Mouse (Mus musculus) midbrain, embryonic 12.5 days (tissue): Measurements from ENCODE around the gene Zfp185. TPM values are rescaled to one million over a fixed set of nuclear protein-coding genes. Genes with fewer than 3 reads are reported as not detected.

Experiments used
- ATAC-seq: fragments of 200-750 bp; cut with Nextera tagmentation; 2 replicates; pipeline ENCODE4 v1.8.0; 2017; ENCODE audit warnings: low read depth, moderate TSS enrichment, moderate library complexity; ENCODE audit not compliant: low FRiP score
- H3K27ac ChIP-seq: fragments of 300-500 bp; sonication (generic); replicated peaks from 2 replicates; pipeline ENCODE4 v1.5.1; 2016; ENCODE audit warnings: mild to moderate bottlenecking
- H3K27me3 ChIP-seq: fragments of 300-500 bp; sonication (generic); 2 replicates; pipeline ENCODE4 v1.6.1; 2016; ENCODE audit warnings: mild to moderate bottlenecking
- H3K36me3 ChIP-seq: fragments of 300-500 bp; sonication (generic); 2 replicates; pipeline ENCODE4 v1.6.1; 2016
- H3K4me1 ChIP-seq: fragments of 300-500 bp; sonication (generic); 2 replicates; pipeline ENCODE4 v1.6.1; 2016
- H3K4me2 ChIP-seq: fragments of 300-500 bp; sonication (generic); replicated peaks from 2 replicates; pipeline ENCODE4 v1.6.1; 2016; ENCODE audit warnings: mild to moderate bottlenecking, moderate library complexity
- H3K4me3 ChIP-seq: fragments of 300-500 bp; sonication (generic); 2 replicates; pipeline ENCODE4 v1.5.1; 2016; ENCODE audit warnings: mild to moderate bottlenecking
- H3K9ac ChIP-seq: fragments of 300-500 bp; sonication (generic); replicated peaks from 2 replicates; pipeline ENCODE4 v1.6.1; 2016; ENCODE audit warnings: mild to moderate bottlenecking, moderate library complexity
- H3K9me3 ChIP-seq: fragments of 300-500 bp; sonication (generic); 2 replicates; pipeline ENCODE4 v1.6.1; 2016; ENCODE audit warnings: mild to moderate bottlenecking
- WGBS: fragments of 180-500 bp; shearing (Covaris S2); methylation state at CpG from one replicate; pipeline ENCODE4 v1.1.7; 2016; 5-methylcytosine and 5-hydroxymethylcytosine counted together
- polyA plus RNA-seq: library from polyadenylated mRNA; unstranded; fragments of >200 nt; fragmentation: Nextera tagmentation; extraction: Ambion mirVana; gene quantifications from 2 replicates; pipeline ENCODE4 v1.2.1, GENCODE M21; 2016

Gene Zfp185
- 3.1 and 3.3 TPM in 2 replicates for polyA plus RNA-seq

- Histone ChIP-seq H3K4me1 (no peaks in the 10 kb centered on the region), H3K9me3 (no peaks in the 10 kb centered on the region), H3K27me3 (peaks cover 25% of the 10 kb centered on the region), H3K4me2 (peak within 1 kb of the TSS; percentile 56), H3K4me3 (peak within 1 kb of the TSS; percentile 37), H3K27ac (no peak within 1 kb of the TSS), H3K9ac (no peak within 1 kb of the TSS), H3K36me3 (no peaks in the 10 kb centered on the region)
- ATAC-seq, result peak; percentile 79
- WGBS, result 20% methylated on average over 35 of the region's 45 CpGs
Observed at GRCm38 (mm10) chrX:72986841-72987519, at the start of gene Zfp185. Gene Zfp185, plus strand, starts transcription at chrX:72987339.

GRCm38 (mm10) chrX:72953464-72953863 is 33.7 kb upstream of the Zfp185 start:
- Histone ChIP-seq H3K9ac (no peak overlapping the region), H3K9me3 (no peaks in the 10 kb centered on the region), H3K36me3 (peaks cover 42% of the 10 kb centered on the region), H3K27ac (no peak overlapping the region), H3K27me3 (no peaks in the 10 kb centered on the region), H3K4me2 (no peak overlapping the region), H3K4me3 (no peak overlapping the region), H3K4me1 (no peaks in the 10 kb centered on the region)
- WGBS, result 73% methylated on average over 4 of the region's 4 CpGs
- ATAC-seq, result no peak

GRCm38 (mm10) chrX:72956486-72956885 is 30.7 kb upstream of the Zfp185 start:
- no peak for ATAC-seq

GRCm38 (mm10) chrX:72960431-72960830 is 26.7 kb upstream of the Zfp185 start:
- ATAC-seq, result no peak

More at GRCm38 (mm10) chrX:72956486-72956885, 30.7 kb upstream of the Zfp185 start:
- H3K4me3 ChIP-seq, result no peak overlapping the region
- WGBS, result 90% methylated on average over 4 of the region's 4 CpGs
- no peaks in the 10 kb centered on the region for H3K9me3 ChIP-seq
- peaks cover 35% of the 10 kb centered on the region for H3K36me3 ChIP-seq
- H3K27ac ChIP-seq, result no peak overlapping the region
- H3K4me2 ChIP-seq, result no peak overlapping the region
- no peaks in the 10 kb centered on the region for H3K27me3 ChIP-seq
- H3K4me1 ChIP-seq, result no peaks in the 10 kb centered on the region
- no peak overlapping the region for H3K9ac ChIP-seq

GRCm38 (mm10) chrX:72961511-72961910 is 25.6 kb upstream of the Zfp185 start:
- H3K27me3 ChIP-seq, result no peaks in the 10 kb centered on the region
- no peak overlapping the region for H3K27ac ChIP-seq
- no peak overlapping the region for H3K4me2 ChIP-seq
- ATAC-seq, result no peak
- H3K9me3 ChIP-seq, result no peaks in the 10 kb centered on the region
- H3K4me3 ChIP-seq, result no peak overlapping the region
- no peak overlapping the region for H3K9ac ChIP-seq
- peaks cover 18% of the 10 kb centered on the region for H3K36me3 ChIP-seq
- WGBS, result 68% methylated on average over 3 of the region's 3 CpGs
- no peaks in the 10 kb centered on the region for H3K4me1 ChIP-seq

More at GRCm38 (mm10) chrX:72960431-72960830, 26.7 kb upstream of the Zfp185 start:
- no peak overlapping the region for H3K4me3 ChIP-seq
- H3K27me3 ChIP-seq, result no peaks in the 10 kb centered on the region
- H3K4me2 ChIP-seq, result no peak overlapping the region
- H3K9me3 ChIP-seq, result no peaks in the 10 kb centered on the region
- 87% methylated on average over 4 of the region's 4 CpGs for WGBS
- H3K4me1 ChIP-seq, result no peaks in the 10 kb centered on the region
- H3K36me3 ChIP-seq, result peaks cover 27% of the 10 kb centered on the region
- no peak overlapping the region for H3K27ac ChIP-seq
- H3K9ac ChIP-seq, result no peak overlapping the region

GRCm38 (mm10) chrX:72962743-72963142 is 24.4 kb upstream of the Zfp185 start:
- Histone ChIP-seq H3K9me3 (no peaks in the 10 kb centered on the region), H3K4me2 (no peak overlapping the region), H3K27me3 (no peaks in the 10 kb centered on the region), H3K36me3 (peaks cover 11% of the 10 kb centered on the region), H3K4me1 (no peaks in the 10 kb centered on the region), H3K9ac (no peak overlapping the region), H3K4me3 (no peak overlapping the region), H3K27ac (no peak overlapping the region)
- ATAC-seq, result no peak
- WGBS, result 79% methylated on average over 3 of the region's 3 CpGs

- no peak for ATAC-seq
- Histone ChIP-seq H3K4me1 (no peaks in the 10 kb centered on the region), H3K4me3 (no peak overlapping the region), H3K4me2 (no peak overlapping the region), H3K36me3 (no peaks in the 10 kb centered on the region), H3K27ac (no peak overlapping the region), H3K9me3 (no peaks in the 10 kb centered on the region), H3K9ac (no peak overlapping the region), H3K27me3 (peaks cover 21% of the 10 kb centered on the region)
- WGBS, result 48% methylated on average over 6 of the region's 6 CpGs
Observed at GRCm38 (mm10) chrX:72982831-72983230, 4.3 kb upstream of the Zfp185 start.

- 83% methylated on average over 2 of the region's 2 CpGs for WGBS
- Histone ChIP-seq H3K9me3 (no peaks in the 10 kb centered on the region), H3K4me1 (no peaks in the 10 kb centered on the region), H3K4me2 (no peak overlapping the region), H3K4me3 (no peak overlapping the region), H3K27ac (no peak overlapping the region), H3K9ac (no peak overlapping the region), H3K27me3 (peaks cover 25% of the 10 kb centered on the region), H3K36me3 (no peaks in the 10 kb centered on the region)
- no peak for ATAC-seq
Observed at GRCm38 (mm10) chrX:72985607-72986006, 1.5 kb upstream of the Zfp185 start.

GRCm38 (mm10) chrX:72987520-72987905 is 374 bp downstream of the Zfp185 start:
- Histone ChIP-seq H3K9me3 (no peaks in the 10 kb centered on the region), H3K4me2 (peak overlapping the region; percentile 56), H3K4me3 (peak overlapping the region; percentile 37), H3K27ac (no peak overlapping the region), H3K36me3 (no peaks in the 10 kb centered on the region), H3K9ac (no peak overlapping the region), H3K4me1 (no peaks in the 10 kb centered on the region), H3K27me3 (peaks cover 25% of the 10 kb centered on the region)
- WGBS, result 32% methylated on average over 13 of the region's 14 CpGs
- no peak for ATAC-seq

- H3K4me2 ChIP-seq, result no peak overlapping the region
- no peak overlapping the region for H3K4me3 ChIP-seq
- no peaks in the 10 kb centered on the region for H3K4me1 ChIP-seq
- H3K27ac ChIP-seq, result no peak overlapping the region
- no peaks in the 10 kb centered on the region for H3K36me3 ChIP-seq
- no peak overlapping the region for H3K9ac ChIP-seq
- no peaks in the 10 kb centered on the region for H3K9me3 ChIP-seq
- ATAC-seq, result no peak
- 87% methylated on average over 3 of the region's 3 CpGs for WGBS
- peaks cover 25% of the 10 kb centered on the region for H3K27me3 ChIP-seq
Observed at GRCm38 (mm10) chrX:72988431-72988830, 1.3 kb downstream of the Zfp185 start.

- H3K4me1 ChIP-seq, result no peaks in the 10 kb centered on the region
- H3K4me2 ChIP-seq, result no peak overlapping the region
- ATAC-seq, result no peak
- 71% methylated on average over 3 of the region's 3 CpGs for WGBS
- no peak overlapping the region for H3K4me3 ChIP-seq
- H3K27me3 ChIP-seq, result peaks cover 24% of the 10 kb centered on the region
- no peaks in the 10 kb centered on the region for H3K9me3 ChIP-seq
- H3K9ac ChIP-seq, result no peak overlapping the region
- H3K27ac ChIP-seq, result no peak overlapping the region
- no peaks in the 10 kb centered on the region for H3K36me3 ChIP-seq
Observed at GRCm38 (mm10) chrX:72990581-72990980, 3.4 kb downstream of the Zfp185 start.

GRCm38 (mm10) chrX:72992291-72992919 is 5.3 kb downstream of the Zfp185 start:
- Histone ChIP-seq H3K4me3 (no peak overlapping the region), H3K27ac (no peak overlapping the region), H3K36me3 (no peaks in the 10 kb centered on the region), H3K4me2 (no peak overlapping the region), H3K9me3 (no peaks in the 10 kb centered on the region), H3K4me1 (no peaks in the 10 kb centered on the region), H3K27me3 (peaks cover 8% of the 10 kb centered on the region; the same call in 1 of the 2 replicates), H3K9ac (no peak overlapping the region)
- WGBS, result 54% methylated on average over 5 of the region's 5 CpGs
- no peak for ATAC-seq
